Mouse (Mus musculus) heart, postnatal 0 days (tissue): Measurements from ENCODE around the gene Degs2.

Experiments
- CTCF ChIP-seq: IDR thresholded peaks from 2 replicates; pipeline ENCODE4 v1.5.1; 2016; ENCODE audit warnings: antibody characterized with exemption, control low read depth, low read depth
- EP300 ChIP-seq: IDR thresholded peaks from 2 replicates; pipeline ENCODE4 v1.6.1; 2016; ENCODE audit warnings: antibody characterized with exemption, low read depth

DNA sequence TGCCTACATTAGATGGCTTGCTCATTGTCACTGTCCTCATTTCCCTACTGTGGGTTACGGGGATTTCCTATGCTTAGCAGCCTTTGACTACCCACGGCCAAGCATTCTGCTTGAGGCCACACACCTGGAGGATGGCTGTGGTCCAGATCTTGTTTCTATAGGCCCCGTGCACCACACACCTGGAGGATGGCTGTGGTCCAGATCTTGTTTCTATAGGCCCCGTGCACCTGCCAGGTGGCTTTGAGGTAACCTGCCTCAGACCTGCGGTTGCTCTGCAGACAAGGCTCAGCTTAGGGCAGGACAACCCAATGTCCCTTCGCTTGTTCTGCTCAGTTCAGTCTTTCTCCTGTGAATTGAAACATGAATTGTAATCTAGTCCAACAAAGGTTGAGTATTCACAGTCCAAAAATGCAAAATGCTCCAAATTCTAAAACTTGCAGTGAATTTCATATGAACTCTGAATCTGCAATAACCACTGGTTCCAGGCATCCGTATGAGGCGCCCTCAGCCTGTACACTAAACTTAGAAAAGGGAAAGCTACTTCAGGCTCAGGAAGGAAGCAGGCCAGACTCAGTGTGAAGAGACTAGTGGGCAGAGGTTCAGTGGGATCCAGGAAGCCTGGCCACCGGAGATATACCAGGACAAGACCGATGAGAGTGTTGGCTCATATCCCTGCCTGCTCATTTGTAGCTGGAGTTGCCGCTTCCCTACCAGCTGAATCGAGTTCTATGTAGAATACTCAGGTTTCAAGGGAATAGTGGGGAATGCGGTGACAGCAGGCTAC is 19.7 kb downstream of the Degs2 start:
- no peak for TF ChIP-seq CTCF
- no peak for TF ChIP-seq EP300
